Mouse (Mus musculus) megakaryocyte, embryonic 14.5 days (primary cell): ENCODE results near the gene Tmem88b.

ENCODE experiments used
- FLI1 ChIP-seq: IDR thresholded peaks from 2 replicates; pipeline ENCODE4 v1.6.1; 2012; ENCODE audit warnings: low read length, inconsistent platforms, mixed read lengths
- GATA1 ChIP-seq: IDR thresholded peaks from 3 replicates; pipeline ENCODE4 v1.6.1; 2012; ENCODE audit warnings: mixed read lengths, low read length, inconsistent platforms, borderline replicate concordance

GRCm38 (mm10) chr4:155829866-155830265 lies 44.2 kb upstream of the Tmem88b start:
- no peak for TF ChIP-seq GATA1
- TF ChIP-seq FLI1, result no peak
